Mouse (Mus musculus) forebrain, embryonic 16.5 days (tissue): ENCODE measurements at regions not wholly inside any gene's neighbourhood (a gene's known extent, or its start where the extent isn't known, plus 50 kb on each side); places are given as distances from the start of the nearest gene placed in this dataset.

Experiments used
- ATAC-seq: fragments of 200-750 bp; cut with Nextera tagmentation; 2 replicates; pipeline ENCODE4 v1.8.0; 2017; ENCODE audit warnings: mild to moderate bottlenecking, moderate library complexity
- H3K27ac ChIP-seq: fragments of 300-500 bp; sonication (generic); 2 replicates; pipeline ENCODE4 v1.5.1; 2014; ENCODE audit warnings: low read length, control low read depth
- H3K27me3 ChIP-seq: fragments of 300-500 bp; sonication (generic); replicated peaks from 2 replicates; pipeline ENCODE4 v1.6.1; 2014; ENCODE audit warnings: low read length; ENCODE audit not compliant: control insufficient read depth, insufficient read depth
- H3K36me3 ChIP-seq: fragments of 300-500 bp; sonication (generic); 2 replicates; pipeline ENCODE4 v1.6.1; 2014; ENCODE audit not compliant: control insufficient read depth, insufficient read depth
- H3K4me1 ChIP-seq: fragments of 300-500 bp; sonication (generic); replicated peaks from 2 replicates; pipeline ENCODE4 v1.6.1; 2014; ENCODE audit warnings: low read length; ENCODE audit not compliant: control insufficient read depth, insufficient read depth
- H3K4me2 ChIP-seq: fragments of 300-500 bp; sonication (generic); 2 replicates; pipeline ENCODE4 v1.6.1; 2014; ENCODE audit warnings: mild to moderate bottlenecking, low read length, control low read depth
- H3K4me3 ChIP-seq: fragments of 300-500 bp; sonication (generic); replicated peaks from 2 replicates; pipeline ENCODE4 v1.5.1; 2014; ENCODE audit warnings: mild to moderate bottlenecking, low read length, control low read depth
- H3K9ac ChIP-seq: fragments of 300-500 bp; sonication (generic); replicated peaks from 2 replicates; pipeline ENCODE4 v1.6.1; 2014; ENCODE audit warnings: low read depth, low read length, control low read depth
- H3K9me3 ChIP-seq: fragments of 300-500 bp; sonication (generic); 2 replicates; pipeline ENCODE4 v1.6.1; 2016; ENCODE audit warnings: low read length; ENCODE audit not compliant: control insufficient read depth
- WGBS: fragments of 180-500 bp; shearing (Covaris S2); extraction: QIAGEN DNeasy Blood & Tissue Kit; methylation state at CpG from one replicate; pipeline ENCODE4 v1.1.7; 2014; 5-methylcytosine and 5-hydroxymethylcytosine counted together

DNA sequence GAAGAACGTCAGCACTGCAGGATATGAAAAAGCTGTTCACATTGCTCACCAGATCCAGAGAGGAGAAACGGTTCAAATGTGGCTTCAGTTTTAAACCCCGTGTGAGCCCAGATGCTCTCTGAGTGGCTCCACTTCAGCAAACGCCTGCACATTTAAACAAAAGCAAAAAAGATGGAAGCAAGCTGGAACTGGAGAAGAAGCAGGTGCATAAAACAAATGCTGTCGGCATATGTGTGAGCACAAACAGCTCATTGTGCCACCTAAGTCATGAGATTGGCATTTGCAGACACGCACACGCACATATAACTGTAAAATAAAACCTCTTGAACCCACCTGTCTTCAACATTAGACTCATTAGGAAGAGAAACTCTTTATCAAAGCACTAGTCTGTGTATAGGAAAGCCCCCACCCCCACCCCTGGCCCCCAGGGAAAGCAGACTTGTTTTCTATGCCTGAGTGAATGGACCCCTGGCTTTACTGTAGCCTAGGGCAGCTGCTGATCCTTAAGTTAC is 191.1 kb upstream of the Spaca1 start:
- H3K36me3 ChIP-seq, result no peaks in the 10 kb centered on the region
- ATAC-seq, result peak; percentile 85
- 0 out of 2 replicates have a peak overlapping the region, but pooled peaks have one; percentile 5 for H3K9ac ChIP-seq
- 0 out of 2 replicates have a peak overlapping the region, but pooled peaks have one; percentile 24 for H3K27ac ChIP-seq
- no peaks in the 10 kb centered on the region for H3K9me3 ChIP-seq
- peak overlapping the region; percentile 40 for H3K4me2 ChIP-seq
- WGBS, result 8% methylated on average over 7 of the region's 7 CpGs
- no peaks in the 10 kb centered on the region for H3K27me3 ChIP-seq
- peaks cover 9% of the 10 kb centered on the region for H3K4me1 ChIP-seq
- H3K4me3 ChIP-seq, result no peak overlapping the region

DNA sequence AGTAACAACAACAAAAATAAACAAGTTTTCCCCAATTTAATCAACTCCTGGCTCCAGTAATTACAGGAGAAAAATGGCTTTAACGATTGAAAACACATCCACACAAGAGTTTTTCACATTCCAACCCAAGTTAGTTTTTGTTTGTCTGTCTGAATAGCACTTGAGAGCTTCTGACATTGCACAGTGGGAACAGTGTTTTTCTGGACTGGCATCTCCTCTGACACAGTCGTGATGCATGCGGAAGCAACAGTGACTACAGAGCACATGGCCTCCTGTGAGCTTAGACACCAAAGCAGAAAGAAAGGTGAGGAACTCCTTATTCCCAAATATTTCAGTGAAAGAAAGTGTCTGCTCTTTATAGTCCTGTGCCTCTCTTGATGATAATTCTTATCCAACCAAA is 191.7 kb upstream of the Spaca1 start:
- ATAC-seq, result peak; percentile 65; the same call in 1 of the 2 replicates
- H3K4me3 ChIP-seq, result no peak overlapping the region
- H3K36me3 ChIP-seq, result no peaks in the 10 kb centered on the region
- 18% methylated on average over 3 of the region's 3 CpGs for WGBS
- peaks cover 9% of the 10 kb centered on the region for H3K4me1 ChIP-seq
- no peak overlapping the region for H3K9ac ChIP-seq
- no peaks in the 10 kb centered on the region for H3K27me3 ChIP-seq
- no peak overlapping the region for H3K27ac ChIP-seq
- no peaks in the 10 kb centered on the region for H3K9me3 ChIP-seq
- no peak overlapping the region for H3K4me2 ChIP-seq

- no peak for ATAC-seq
- Histone ChIP-seq H3K4me1 (no peaks in the 10 kb centered on the region), H3K4me2 (no peak overlapping the region), H3K9me3 (no peaks in the 10 kb centered on the region), H3K4me3 (no peak overlapping the region), H3K27ac (no peak overlapping the region), H3K9ac (no peak overlapping the region), H3K36me3 (no peaks in the 10 kb centered on the region), H3K27me3 (no peaks in the 10 kb centered on the region)
These were observed 209.5 kb upstream of the Spaca1 start for GRCm38 (mm10) chr4:34259444-34259843.

- 91% methylated on average over 4 of the region's 4 CpGs for WGBS
- Histone ChIP-seq H3K36me3 (no peaks in the 10 kb centered on the region), H3K27me3 (no peaks in the 10 kb centered on the region), H3K4me3 (no peak overlapping the region), H3K9me3 (no peaks in the 10 kb centered on the region), H3K27ac (no peak overlapping the region), H3K4me2 (no peak overlapping the region), H3K9ac (no peak overlapping the region), H3K4me1 (no peaks in the 10 kb centered on the region)
- ATAC-seq, result no peak
These were observed 210.5 kb upstream of the Spaca1 start for GRCm38 (mm10) chr4:34260468-34260867.

DNA sequence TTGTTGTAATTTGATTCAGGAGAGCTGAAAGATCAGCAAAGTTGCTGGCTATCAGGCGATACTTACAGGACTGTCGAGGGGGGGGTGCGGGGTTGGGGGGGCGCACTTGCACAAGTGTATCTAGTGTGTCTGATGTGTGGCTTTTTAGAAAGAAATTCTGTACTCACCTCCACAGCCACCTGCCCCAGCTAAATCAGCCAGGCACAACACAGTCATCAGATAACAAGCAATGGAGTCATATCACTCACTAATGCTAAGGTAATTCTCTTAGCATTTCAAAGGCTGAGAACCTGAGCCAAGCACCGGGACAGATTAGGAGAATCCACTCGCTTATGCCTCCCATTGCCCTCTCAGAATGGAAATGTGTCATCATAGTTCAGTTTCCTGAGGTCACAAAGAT is 211.8 kb upstream of the Spaca1 start:
- H3K27me3 ChIP-seq, result no peaks in the 10 kb centered on the region
- no peak overlapping the region for H3K9ac ChIP-seq
- H3K27ac ChIP-seq, result no peak overlapping the region
- H3K4me1 ChIP-seq, result no peaks in the 10 kb centered on the region
- no peak overlapping the region for H3K4me3 ChIP-seq
- no peaks in the 10 kb centered on the region for H3K36me3 ChIP-seq
- H3K4me2 ChIP-seq, result no peak overlapping the region
- no peak for ATAC-seq
- WGBS, result 65% methylated on average over 6 of the region's 6 CpGs
- no peaks in the 10 kb centered on the region for H3K9me3 ChIP-seq

GRCm38 (mm10) chr4:34264431-34264830 is 214.4 kb upstream of the Spaca1 start:
- Histone ChIP-seq H3K9me3 (no peaks in the 10 kb centered on the region), H3K4me3 (no peak overlapping the region), H3K4me1 (no peaks in the 10 kb centered on the region), H3K4me2 (no peak overlapping the region), H3K27me3 (no peaks in the 10 kb centered on the region), H3K27ac (no peak overlapping the region), H3K36me3 (no peaks in the 10 kb centered on the region), H3K9ac (no peak overlapping the region)
- 73% methylated on average over 5 of the region's 5 CpGs for WGBS
- ATAC-seq, result no peak

- no peak for ATAC-seq
- WGBS, result 58% methylated on average over 3 of the region's 3 CpGs
These were observed 224.3 kb upstream of the Spaca1 start for GRCm38 (mm10) chr4:34274316-34274715.

DNA sequence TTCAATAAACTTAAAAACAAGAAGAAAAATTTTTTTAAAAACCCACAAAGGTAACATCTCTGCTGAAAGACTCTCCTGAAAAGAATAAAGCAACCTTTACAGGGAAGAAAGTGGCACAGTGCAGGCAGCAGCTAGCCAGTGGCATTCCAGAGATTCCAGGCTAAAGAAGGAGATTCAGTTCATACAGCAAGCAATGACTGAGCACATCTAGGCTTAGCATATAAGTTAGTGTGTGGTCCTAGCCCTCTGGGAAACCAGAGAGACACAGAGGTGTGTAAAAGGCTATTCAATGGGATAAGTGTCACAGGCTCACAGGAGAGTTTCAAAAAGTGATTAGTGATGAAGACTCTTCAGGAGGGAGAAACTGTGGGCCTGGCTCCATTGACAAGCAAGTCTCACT is 225.4 kb upstream of the Spaca1 start:
- ATAC-seq, result no peak
- Histone ChIP-seq H3K9ac (no peak overlapping the region), H3K9me3 (no peaks in the 10 kb centered on the region), H3K4me1 (no peaks in the 10 kb centered on the region), H3K27me3 (no peaks in the 10 kb centered on the region), H3K4me3 (no peak overlapping the region), H3K4me2 (no peak overlapping the region), H3K36me3 (no peaks in the 10 kb centered on the region), H3K27ac (no peak overlapping the region)

More at GRCm38 (mm10) chr4:34274316-34274715, 224.3 kb upstream of the Spaca1 start:
- Histone ChIP-seq H3K4me1 (no peaks in the 10 kb centered on the region), H3K9ac (no peak overlapping the region), H3K27ac (no peak overlapping the region), H3K4me3 (no peak overlapping the region), H3K36me3 (no peaks in the 10 kb centered on the region), H3K27me3 (no peaks in the 10 kb centered on the region), H3K4me2 (no peak overlapping the region), H3K9me3 (no peaks in the 10 kb centered on the region)

DNA sequence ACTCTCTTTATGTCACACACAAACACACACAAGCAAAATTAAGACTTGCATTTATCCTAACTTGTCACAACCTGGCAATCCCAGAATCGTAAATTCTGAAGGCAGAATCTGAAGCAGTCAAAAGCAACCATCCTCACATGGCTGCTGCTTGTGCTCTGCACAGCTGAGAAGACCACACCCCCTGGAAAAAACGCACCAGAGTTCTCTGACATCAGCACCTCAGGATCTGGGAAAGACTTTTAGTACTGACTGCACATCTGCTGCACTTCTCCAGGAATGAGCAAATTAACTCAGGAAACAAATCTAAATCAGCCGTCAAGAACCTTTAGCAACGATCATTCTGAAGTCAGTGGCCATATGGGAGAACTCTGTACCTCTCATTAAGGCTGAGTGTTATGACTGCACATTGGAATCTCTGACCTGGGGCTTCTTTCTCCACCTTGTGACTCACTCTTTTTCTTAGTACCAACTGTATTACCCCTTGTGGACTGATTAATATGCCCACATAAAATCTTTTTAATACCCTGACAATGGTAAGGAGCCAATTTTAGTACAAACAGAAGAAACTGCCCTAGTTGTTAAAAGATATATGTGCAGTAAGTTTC is 248.1 kb upstream of the Akirin2 start:
- no peak overlapping the region for H3K27ac ChIP-seq
- H3K9me3 ChIP-seq, result no peaks in the 10 kb centered on the region
- 68% methylated on average over 4 of the region's 4 CpGs for WGBS
- ATAC-seq, result no peak
- H3K4me2 ChIP-seq, result no peak overlapping the region
- no peaks in the 10 kb centered on the region for H3K27me3 ChIP-seq
- H3K36me3 ChIP-seq, result no peaks in the 10 kb centered on the region
- H3K9ac ChIP-seq, result no peak overlapping the region
- H3K4me3 ChIP-seq, result no peak overlapping the region
- no peaks in the 10 kb centered on the region for H3K4me1 ChIP-seq
